Mouse (Mus musculus): ENCODE results near the gene Nelfb. TPM values are rescaled to one million over a fixed set of nuclear protein-coding genes. Genes with fewer than 3 reads are reported as not detected.

Nelfb gene
- 79.8 and 89.6 TPM in 2 replicates for polyA plus RNA-seq (2012; rRNA removed)

GRCm38 (mm10) chr2:25211121-25211670 lies at the start of gene Nelfb:
Nelfb (minus strand) TSS chr2:25211489.

GRCm38 (mm10) chr2:25255284-25255779 lies 44.0 kb upstream of the Nelfb start, which contains the start of gene Tmem203:
Tmem203 (plus strand) TSS chr2:25255439.

GRCm38 (mm10) chr2:25246183-25247072 lies 35.1 kb upstream of the Nelfb start, which contains the start of gene AL732309.1:
AL732309.1 (minus strand) TSS chr2:25246863.

GRCm38 (mm10) chr2:25242101-25242506 lies 30.8 kb upstream of the Nelfb start, which contains the start of the genes Rnf208 and Cysrt1:
Rnf208 (plus strand) TSS chr2:25242255.
Cysrt1 (minus strand) TSS chr2:25242452.

GRCm38 (mm10) chr2:25236614-25237013 lies 25.3 kb upstream of the Nelfb start, which contains the start of gene Rnf224:
Rnf224 (minus strand) TSS chr2:25236787.

GRCm38 (mm10) chr2:25234050-25234449 lies 22.8 kb upstream of the Nelfb start, which contains the start of gene Slc34a3:
Slc34a3 (minus strand) TSS chr2:25234364.

GRCm38 (mm10) chr2:25224492-25224765 lies 13.1 kb upstream of the Nelfb start, which contains the start of gene Tubb4b:
Tubb4b (minus strand) TSS chr2:25224702.

GRCm38 (mm10) chr2:25218445-25218844 lies 7.2 kb upstream of the Nelfb start, which contains the start of gene Fam166a:
Fam166a (plus strand) TSS chr2:25218745.

GRCm38 (mm10) chr2:25214444-25214843 lies 3.2 kb upstream of the Nelfb start, which contains the start of gene Stpg3:
Stpg3 (minus strand) TSS chr2:25214637.

GRCm38 (mm10) chr2:25196172-25196954 lies 14.9 kb downstream of the Nelfb start, which contains the start of gene Tor4a:
Tor4a (minus strand) TSS chr2:25196886.

GRCm38 (mm10) chr2:25180478-25180903 lies 30.8 kb downstream of the Nelfb start, which contains the start of gene Nrarp:
Nrarp (plus strand) TSS chr2:25180758.

Other genes starting within 250 kb of the Nelfb start
- 36.8 TPM in 2 replicates for gene Dph7, start 249.1 kb downstream of the Nelfb start, polyA plus RNA-seq (2012; rRNA removed)
- gene Mrpl41, start 236.4 kb downstream of the Nelfb start, polyA plus RNA-seq (2012; rRNA removed) = 109 and 115 TPM in 2 replicates
- gene Pnpla7, start 235.5 kb downstream of the Nelfb start, polyA plus RNA-seq (2012; rRNA removed) = 6.6 and 6.9 TPM in 2 replicates
- 192 and 216 TPM in 2 replicates for gene Nsmf, start 157.1 kb downstream of the Nelfb start, polyA plus RNA-seq (2012; rRNA removed)
- 0.07 TPM in 1 of 2 replicates, not detected in the other for gene Entpd8, start 131.2 kb downstream of the Nelfb start, polyA plus RNA-seq (2012; rRNA removed)
- gene Noxa1, start 116.3 kb downstream of the Nelfb start, polyA plus RNA-seq (2012; rRNA removed) = 0.24 TPM in 1 of 2 replicates, not detected in the other
- 37.0 and 53.2 TPM in 2 replicates for gene Nrarp, start 30.7 kb downstream of the Nelfb start, polyA plus RNA-seq (2012; rRNA removed)
- gene Tor4a, start 14.6 kb downstream of the Nelfb start, polyA plus RNA-seq (2012; rRNA removed) = 1.8 and 2.2 TPM in 2 replicates
- gene Stpg3, start 3.1 kb upstream of the Nelfb start, polyA plus RNA-seq (2012; rRNA removed) = not detected in 2 replicates
- gene Fam166a, start 7.3 kb upstream of the Nelfb start, polyA plus RNA-seq (2012; rRNA removed) = 0.13 and 0.33 TPM in 2 replicates
- 415 and 443 TPM in 2 replicates for gene Tubb4b, start 13.2 kb upstream of the Nelfb start, polyA plus RNA-seq (2012; rRNA removed)
- not detected in 2 replicates for gene Slc34a3, start 22.9 kb upstream of the Nelfb start, polyA plus RNA-seq (2012; rRNA removed)
- gene Rnf224, start 25.3 kb upstream of the Nelfb start, polyA plus RNA-seq (2012; rRNA removed) = not detected in 2 replicates
- 91.0 and 95.4 TPM in 2 replicates for gene Rnf208, start 30.8 kb upstream of the Nelfb start, polyA plus RNA-seq (2012; rRNA removed)
- 0.06 and 0.34 TPM in 2 replicates for gene Cysrt1, start 31.0 kb upstream of the Nelfb start, polyA plus RNA-seq (2012; rRNA removed)
- 16.3 and 16.9 TPM in 2 replicates for gene AL732309.1, start 35.4 kb upstream of the Nelfb start, polyA plus RNA-seq (2012; rRNA removed)
- 24.3 and 25.3 TPM in 2 replicates for gene Tmem203, start 44.0 kb upstream of the Nelfb start, polyA plus RNA-seq (2012; rRNA removed)
- gene Tprn, start 51.1 kb upstream of the Nelfb start, polyA plus RNA-seq (2012; rRNA removed) = 9.4 and 10.5 TPM in 2 replicates
- gene Ssna1, start 60.9 kb upstream of the Nelfb start, polyA plus RNA-seq (2012; rRNA removed) = 122 and 127 TPM in 2 replicates
- gene Anapc2, start 61.0 kb upstream of the Nelfb start, polyA plus RNA-seq (2012; rRNA removed) = 121 and 122 TPM in 2 replicates
- not detected in 2 replicates for gene Tmem210, start 76.7 kb upstream of the Nelfb start, polyA plus RNA-seq (2012; rRNA removed)
- gene Lrrc26, start 78.4 kb upstream of the Nelfb start, polyA plus RNA-seq (2012; rRNA removed) = 0.08 TPM in 1 of 2 replicates, not detected in the other
- 23.9 and 26.6 TPM in 2 replicates for gene Grin1, start 107.7 kb upstream of the Nelfb start, polyA plus RNA-seq (2012; rRNA removed)
- gene Man1b1, start 120.8 kb upstream of the Nelfb start, polyA plus RNA-seq (2012; rRNA removed) = 28.2 and 34.0 TPM in 2 replicates
- 48.1 and 51.1 TPM in 2 replicates for gene Dpp7, start 144.9 kb upstream of the Nelfb start, polyA plus RNA-seq (2012; rRNA removed)
- 4.2 and 6.0 TPM in 2 replicates for gene Uap1l1, start 154.2 kb upstream of the Nelfb start, polyA plus RNA-seq (2012; rRNA removed)
- 29.5 and 39.5 TPM in 2 replicates for gene Sapcd2, start 160.8 kb upstream of the Nelfb start, polyA plus RNA-seq (2012; rRNA removed)
- gene Entpd2, start 184.4 kb upstream of the Nelfb start, polyA plus RNA-seq (2012; rRNA removed) = 2.0 and 3.8 TPM in 2 replicates
- 585 and 599 TPM in 2 replicates for gene Npdc1, start 187.9 kb upstream of the Nelfb start, polyA plus RNA-seq (2012; rRNA removed)
- gene Fut7, start 211.8 kb upstream of the Nelfb start, polyA plus RNA-seq (2012; rRNA removed) = 0.39 and 0.44 TPM in 2 replicates
- gene Abca2, start 217.2 kb upstream of the Nelfb start, polyA plus RNA-seq (2012; rRNA removed) = 43.4 and 48.8 TPM in 2 replicates
- gene Clic3, start 245.3 kb upstream of the Nelfb start, polyA plus RNA-seq (2012; rRNA removed) = 0.74 and 1.3 TPM in 2 replicates
- 122 and 124 TPM in 2 replicates for gene Paxx, start 249.6 kb upstream of the Nelfb start, polyA plus RNA-seq (2012; rRNA removed)